Mouse (Mus musculus) brown adipose tissue, adult 24 weeks (tissue): ENCODE results near the gene Myo6. TPM values are rescaled to one million over a fixed set of nuclear protein-coding genes. Genes with fewer than 3 reads are reported as not detected.

Source experiments
- H3K27ac ChIP-seq: fragments of 200-500 bp; replicated peaks from 2 replicates; pipeline ENCODE4 v1.5.1; 2012; ENCODE audit warnings: low read depth, mild to moderate bottlenecking, low read length
- H3K4me1 ChIP-seq: fragments of 200-500 bp; 2 replicates; pipeline ENCODE4 v1.6.1; 2012; ENCODE audit warnings: low read length, mixed read lengths; ENCODE audit not compliant: control insufficient read depth, insufficient read depth, insufficient read length
- H3K4me3 ChIP-seq: fragments of 200-500 bp; 2 replicates; pipeline ENCODE4 v1.5.1; 2012; ENCODE audit warnings: low read depth, mild to moderate bottlenecking, low read length, moderate library complexity; ENCODE audit not compliant: insufficient read depth
- polyA plus RNA-seq: library from polyadenylated mRNA; stranded (reverse); fragments of >200 nt; gene quantifications from 2 replicates; pipeline ENCODE4 v1.2.4, GENCODE M21; 2012; ENCODE audit not compliant: missing spikeins, insufficient read depth, insufficient read length

Myo6 gene
- polyA plus RNA-seq, 1 experiment = 15.9 TPM

GRCm38 (mm10) chr9:80333998-80334605 is 169.3 kb downstream of the Myo6 start:
- no peak overlapping the region for H3K27ac ChIP-seq
- H3K4me3 ChIP-seq = no peak overlapping the region
- no peaks in the 10 kb centered on the region for H3K4me1 ChIP-seq

GRCm38 (mm10) chr9:80335660-80336357 is 171.0 kb downstream of the Myo6 start:
- no peaks in the 10 kb centered on the region for H3K4me1 ChIP-seq
- H3K4me3 ChIP-seq = no peak overlapping the region
- no peak overlapping the region for H3K27ac ChIP-seq

- Histone ChIP-seq H3K27ac (no peak overlapping the region), H3K4me1 (no peaks in the 10 kb centered on the region), H3K4me3 (no peak overlapping the region)
Observed at GRCm38 (mm10) chr9:80338026-80338425, 173.2 kb downstream of the Myo6 start.

GRCm38 (mm10) chr9:80340927-80341326 is 176.1 kb downstream of the Myo6 start:
- Histone ChIP-seq H3K4me1 (no peaks in the 10 kb centered on the region), H3K27ac (no peak overlapping the region), H3K4me3 (no peak overlapping the region)

DNA sequence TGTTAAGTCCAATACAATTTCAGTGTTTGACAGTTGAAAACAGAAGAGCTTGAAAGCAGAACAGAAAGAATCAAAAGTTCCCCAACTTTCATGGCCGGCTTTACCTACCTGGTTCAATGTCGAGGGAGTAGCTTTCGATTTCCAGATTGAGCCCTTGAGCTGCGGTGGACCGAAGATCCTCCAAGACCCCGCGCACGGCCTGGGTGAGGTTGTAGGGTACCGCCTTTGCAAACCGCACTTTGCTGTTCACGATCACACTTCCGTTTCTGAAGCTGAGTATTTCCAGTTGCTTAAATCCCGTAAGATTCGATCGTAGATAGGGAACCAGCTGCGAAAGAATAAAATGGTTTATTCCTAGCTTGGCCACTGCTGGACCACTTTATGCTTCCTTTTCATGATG is 176.9 kb downstream of the Myo6 start:
- Histone ChIP-seq H3K4me3 (no peak overlapping the region), H3K27ac (no peak overlapping the region)

DNA sequence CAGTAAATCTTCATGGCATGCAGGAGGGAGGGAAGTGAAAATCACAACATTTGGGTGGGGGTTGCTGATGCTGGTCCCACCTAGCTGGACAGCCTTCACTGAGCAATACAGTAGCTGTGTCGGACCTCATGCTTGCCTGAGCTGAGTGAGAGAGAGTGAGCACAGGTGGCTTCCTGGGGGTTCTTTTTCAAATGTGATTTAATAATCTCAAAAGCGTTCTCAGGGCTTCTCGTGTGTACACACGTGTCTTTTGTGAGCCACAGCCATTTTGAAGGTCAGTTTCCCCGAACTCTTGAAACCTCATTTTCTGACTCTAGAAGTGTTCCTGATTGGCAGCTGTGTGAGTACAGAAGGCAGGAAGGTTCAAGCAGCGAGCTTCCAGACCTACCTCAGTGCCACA is 177.7 kb downstream of the Myo6 start:
- no peaks in the 10 kb centered on the region for H3K4me1 ChIP-seq
- H3K27ac ChIP-seq = no peak overlapping the region
- no peak overlapping the region for H3K4me3 ChIP-seq

More for the DNA sequence above, 176.9 kb downstream of the Myo6 start:
- H3K4me1 ChIP-seq = no peaks in the 10 kb centered on the region

DNA sequence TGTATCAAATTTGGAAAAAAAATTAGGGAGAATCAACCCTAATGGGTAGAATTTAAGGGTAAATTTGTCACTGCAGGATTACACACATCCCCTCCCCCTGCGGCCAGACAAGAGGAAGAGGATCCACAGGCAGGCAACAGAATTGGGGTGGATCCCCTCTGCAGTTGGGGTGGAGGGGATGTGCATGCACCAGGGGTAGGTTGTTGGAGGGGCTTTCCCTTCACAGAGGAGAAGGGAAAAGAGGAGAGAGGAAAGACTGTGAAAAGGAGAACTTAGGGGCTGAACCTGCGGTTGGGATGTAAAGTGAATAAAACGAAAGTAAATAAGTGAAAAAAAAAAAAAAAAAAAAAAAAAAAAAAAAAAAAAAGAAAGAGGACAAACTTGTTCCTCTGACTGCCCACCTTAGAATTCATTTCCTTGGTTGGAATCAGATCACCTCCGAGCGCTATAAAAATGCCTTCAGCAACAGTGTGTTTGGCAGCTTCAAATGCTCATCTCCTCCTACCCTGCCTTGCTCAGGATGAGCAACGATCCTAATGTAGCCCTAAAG is 179.7 kb downstream of the Myo6 start:
- Histone ChIP-seq H3K4me1 (no peaks in the 10 kb centered on the region), H3K27ac (no peak overlapping the region), H3K4me3 (no peak overlapping the region)

- no peak overlapping the region for H3K27ac ChIP-seq
- no peak overlapping the region for H3K4me3 ChIP-seq
Observed at GRCm38 (mm10) chr9:80351295-80351677, 186.5 kb downstream of the Myo6 start.

GRCm38 (mm10) chr9:80351678-80352331 is 187.0 kb downstream of the Myo6 start:
- H3K4me1 ChIP-seq = no peaks in the 10 kb centered on the region
- H3K27ac ChIP-seq = no peak overlapping the region
- H3K4me3 ChIP-seq = no peak overlapping the region

More at GRCm38 (mm10) chr9:80351295-80351677, 186.5 kb downstream of the Myo6 start:
- H3K4me1 ChIP-seq = no peaks in the 10 kb centered on the region

- Histone ChIP-seq H3K4me3 (no peak overlapping the region), H3K4me1 (no peaks in the 10 kb centered on the region), H3K27ac (no peak overlapping the region)
Observed at GRCm38 (mm10) chr9:80360063-80360462, 195.2 kb downstream of the Myo6 start.

Other genes starting within 250 kb of the Myo6 start
- 3.7 and 6.7 TPM in 2 replicates for gene Filip1, start 152.2 kb upstream of the Myo6 start, polyA plus RNA-seq
- 38.4 and 47.2 TPM in 2 replicates for gene Senp6, start 98.1 kb upstream of the Myo6 start, polyA plus RNA-seq